Mouse (Mus musculus) urinary bladder, postnatal 14 days (tissue): Measurements from ENCODE around the gene Rtn3.
A peak's percentile ranks its signal among the peaks of the same experiment; 100 is the strongest.

ENCODE experiments used
- DNase-seq: peaks from one replicate; pipeline ENCODE4 v3.0.0; 2021; ENCODE audit warnings: low spot score

The Rtn3 gene

DNA sequence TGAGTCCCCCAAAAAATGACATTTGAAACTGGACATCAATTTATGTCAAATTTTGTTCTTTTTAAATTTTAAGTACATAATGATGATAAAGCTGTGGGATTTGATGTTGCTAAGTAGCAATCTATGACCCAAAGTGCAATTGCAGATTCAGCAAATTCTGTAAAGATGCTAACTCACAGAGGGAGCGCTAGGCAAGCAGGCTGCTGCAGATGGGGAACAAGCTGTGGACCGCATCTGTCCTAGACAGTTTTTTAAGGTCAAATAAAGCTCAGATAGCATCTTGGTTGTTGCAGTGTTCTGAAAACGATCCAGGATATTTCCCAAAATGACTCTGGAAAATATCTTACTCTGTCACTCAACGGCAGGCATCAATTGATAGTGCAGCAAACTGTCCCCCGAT, 995 bp upstream of the Rtn3 start:
- no peak for DNase-seq

DNA sequence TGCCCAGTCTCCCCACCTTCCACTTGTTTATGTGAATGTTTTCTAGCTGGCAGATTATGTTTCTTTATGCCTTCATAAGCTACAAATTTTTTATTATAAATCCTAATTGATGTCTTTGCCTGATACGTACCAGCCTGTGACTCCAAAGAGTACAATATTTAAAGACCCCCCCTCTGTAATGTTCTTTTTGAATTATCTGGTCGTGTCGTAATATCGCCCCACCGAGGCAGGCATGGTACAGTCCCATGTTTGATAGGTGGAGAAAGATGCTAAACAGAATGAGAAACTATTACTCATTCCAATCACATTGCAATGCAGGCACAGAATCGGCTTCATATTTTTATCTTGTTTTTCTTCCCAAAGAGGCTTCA, 416 bp upstream of the Rtn3 start:
- peak; percentile 36 for DNase-seq

DNA sequence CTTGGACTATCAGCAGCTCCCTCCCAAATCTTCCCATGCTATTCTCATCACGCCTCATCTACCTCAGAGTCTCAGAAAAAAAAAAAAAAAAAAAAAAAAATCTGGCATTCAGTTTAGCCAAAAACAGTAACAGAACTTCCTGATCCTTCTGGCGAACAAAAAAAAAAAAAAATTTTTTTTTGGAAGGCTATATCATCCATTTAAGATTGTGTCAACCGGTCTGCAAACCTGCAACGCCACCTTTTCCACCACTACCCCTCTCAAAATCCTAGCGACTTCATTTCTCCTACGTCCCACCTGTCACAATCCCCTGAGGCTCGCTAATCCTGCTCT, 849 bp downstream of the Rtn3 start:
- DNase-seq, result no peak

DNA sequence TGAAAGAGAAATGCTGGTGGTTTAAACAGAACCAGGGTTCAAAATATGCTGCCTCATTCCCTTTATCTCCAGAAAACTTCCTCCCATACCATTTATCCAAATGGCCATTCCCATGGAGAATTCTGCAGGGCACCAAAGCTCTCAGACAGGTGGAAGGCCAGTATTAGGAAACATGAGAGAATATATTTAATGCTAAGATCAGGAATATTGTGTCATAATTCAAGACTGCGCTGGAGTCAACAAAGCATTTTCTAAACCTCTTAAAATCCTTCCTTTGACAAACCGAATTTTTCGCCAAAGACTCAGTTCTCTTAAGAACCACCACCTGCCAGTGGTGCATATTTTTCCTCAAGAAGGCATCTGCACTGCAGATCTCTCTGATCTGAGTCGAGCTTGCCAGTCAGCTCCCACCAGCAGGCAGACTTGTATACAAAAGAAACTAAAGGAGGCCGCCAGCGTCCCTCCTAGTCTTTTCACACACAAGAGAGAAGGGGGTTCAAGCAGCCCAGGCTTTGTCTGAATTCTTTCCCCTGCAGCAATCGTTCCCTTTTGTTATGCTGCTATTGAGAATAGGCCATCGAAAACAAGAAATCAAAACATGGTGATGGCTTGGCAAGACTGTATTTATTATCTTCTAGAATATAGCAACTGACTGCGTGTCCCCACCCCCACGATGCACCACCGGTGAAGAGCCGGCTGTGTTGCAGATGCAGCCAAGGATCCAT, 1.4 kb downstream of the Rtn3 start:
- DNase-seq, result peak; percentile 26

DNA sequence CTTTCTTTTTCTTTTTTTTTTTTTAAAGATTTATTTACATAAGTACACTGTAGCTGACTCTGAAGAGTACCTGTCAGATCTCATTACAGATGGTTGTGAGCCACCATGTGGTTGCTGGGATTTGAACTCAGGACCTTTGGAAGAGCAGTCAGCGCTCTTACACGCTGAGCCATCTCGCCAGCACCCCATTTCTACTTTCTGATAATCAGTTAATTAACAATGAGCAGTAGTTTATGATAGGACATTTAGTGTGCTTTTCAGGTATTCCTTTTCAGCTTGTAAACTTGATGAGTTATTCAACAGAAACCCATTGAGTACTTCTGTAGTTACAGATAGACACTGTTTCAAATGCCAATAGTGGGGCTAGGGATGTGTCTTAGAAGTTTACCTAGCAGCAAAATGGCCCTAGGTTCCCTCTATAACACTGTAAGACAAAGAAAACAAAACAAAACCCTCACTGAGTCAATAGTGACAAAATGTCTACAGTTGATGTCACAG, 3.3 kb downstream of the Rtn3 start:
- DNase-seq, result no peak

DNA sequence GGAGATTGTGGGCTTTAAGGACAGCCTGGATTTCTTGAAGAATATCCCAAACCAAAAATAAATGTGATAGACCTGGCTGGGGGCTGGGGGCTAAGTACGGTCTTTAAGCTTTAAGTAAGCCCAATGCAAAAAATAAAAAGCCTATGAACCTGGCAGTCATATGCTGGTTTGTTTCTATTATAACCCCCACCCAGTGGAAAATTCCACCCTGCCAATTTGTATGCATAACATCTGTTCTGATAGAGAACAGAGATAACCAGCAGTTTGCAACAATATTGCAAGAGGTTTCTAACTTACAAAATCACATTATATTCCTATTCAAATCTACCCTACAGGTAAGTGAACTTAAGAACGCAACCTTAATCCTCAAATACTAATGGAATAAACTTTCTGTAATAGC, 12.4 kb downstream of the Rtn3 start:
- DNase-seq, result no peak

DNA sequence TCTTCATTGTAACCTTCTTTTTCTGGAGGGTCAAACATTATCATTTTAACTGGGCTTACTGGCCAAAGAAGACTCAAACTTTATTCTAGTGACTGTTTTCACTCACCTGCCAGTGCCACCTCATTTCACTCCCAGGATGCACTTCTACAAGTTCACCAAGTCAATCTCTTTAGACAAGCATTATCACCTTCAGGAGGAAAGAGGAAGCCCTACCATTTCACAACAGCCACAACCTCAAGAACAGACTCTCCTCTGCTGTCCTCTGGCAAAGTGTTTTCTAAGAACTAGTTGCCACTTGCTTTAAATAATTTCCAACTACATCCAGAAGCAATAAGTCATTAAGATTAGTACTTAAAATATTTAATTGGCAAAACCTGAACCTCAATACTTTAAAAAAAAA, 15.2 kb downstream of the Rtn3 start:
- DNase-seq, result no peak

DNA sequence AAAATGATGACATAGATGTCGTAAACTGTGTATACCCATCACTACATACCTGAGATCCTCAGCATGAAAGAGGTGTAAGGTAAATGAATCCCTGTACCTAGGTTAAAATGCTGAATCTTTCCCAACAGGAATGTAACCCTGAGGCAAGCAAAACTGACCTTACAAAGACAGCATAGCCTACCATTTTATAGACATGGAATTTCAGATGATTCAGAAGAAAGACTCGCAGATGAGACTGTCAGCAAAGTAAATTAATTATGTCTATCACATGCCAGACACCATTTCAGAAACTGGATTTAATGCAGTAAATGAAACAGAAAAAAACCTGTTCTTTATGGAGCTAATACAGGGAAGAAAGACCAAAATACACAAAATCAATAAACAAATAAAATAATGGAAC, 23.7 kb downstream of the Rtn3 start:
- no peak for DNase-seq

DNA sequence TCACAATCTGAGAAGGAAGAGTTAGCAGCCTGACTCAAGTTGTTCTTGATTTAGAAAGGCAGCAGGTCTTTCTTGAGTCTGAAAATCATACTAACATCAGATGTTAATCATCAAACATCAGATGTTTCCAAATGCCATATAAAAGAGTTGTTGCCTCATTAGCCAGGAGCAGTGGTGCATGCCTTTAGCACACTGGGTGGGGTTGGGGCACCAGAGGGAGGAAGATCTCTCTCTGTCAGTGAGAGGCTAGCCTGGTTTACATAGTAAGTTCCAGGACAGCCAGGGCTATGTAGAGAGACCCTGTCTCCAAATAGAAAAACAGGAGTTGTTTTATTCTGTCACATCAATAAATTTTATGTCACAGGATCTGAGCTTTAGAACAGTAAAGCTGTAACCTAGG, 24.2 kb downstream of the Rtn3 start:
- no peak for DNase-seq

DNA sequence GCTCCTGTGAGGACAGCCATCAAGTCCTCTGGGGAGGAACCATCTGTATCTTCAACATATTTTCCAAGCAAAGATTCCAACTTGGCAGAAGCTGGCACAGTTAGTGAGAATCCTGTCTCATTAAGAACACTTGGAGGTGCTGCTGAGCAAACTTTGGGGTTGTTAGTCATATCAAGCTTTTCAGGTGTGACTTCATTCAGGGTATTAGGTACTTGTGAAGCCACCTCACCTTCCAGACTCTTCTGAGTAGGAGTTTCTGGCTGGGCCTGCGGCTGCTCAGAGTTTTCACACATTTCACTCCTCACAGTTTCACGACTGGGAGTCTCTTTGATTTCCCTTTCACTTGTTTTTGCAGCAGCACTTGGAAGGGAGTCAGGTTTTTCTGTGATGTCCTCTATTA, 26.3 kb downstream of the Rtn3 start:
- no peak for DNase-seq

DNA sequence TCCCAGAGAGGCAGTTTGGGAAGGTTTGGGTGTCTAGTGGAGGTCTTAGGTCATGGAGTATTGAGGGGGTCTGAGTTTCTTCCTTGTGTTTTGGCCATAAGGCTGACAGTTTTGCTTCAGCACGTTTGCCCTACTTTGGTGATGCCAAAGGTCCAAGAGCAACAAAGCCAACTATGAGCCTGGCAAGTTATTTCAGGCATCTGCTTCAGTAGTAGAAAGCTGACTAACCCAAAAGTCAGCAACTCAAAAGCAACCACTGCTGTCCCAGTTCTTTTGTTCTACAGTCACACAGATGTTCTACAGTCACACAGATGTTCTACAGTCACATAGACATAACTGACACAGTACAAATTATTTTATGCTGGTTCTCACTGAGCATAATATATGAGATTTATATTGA, 37.5 kb downstream of the Rtn3 start:
- DNase-seq, result no peak

DNA sequence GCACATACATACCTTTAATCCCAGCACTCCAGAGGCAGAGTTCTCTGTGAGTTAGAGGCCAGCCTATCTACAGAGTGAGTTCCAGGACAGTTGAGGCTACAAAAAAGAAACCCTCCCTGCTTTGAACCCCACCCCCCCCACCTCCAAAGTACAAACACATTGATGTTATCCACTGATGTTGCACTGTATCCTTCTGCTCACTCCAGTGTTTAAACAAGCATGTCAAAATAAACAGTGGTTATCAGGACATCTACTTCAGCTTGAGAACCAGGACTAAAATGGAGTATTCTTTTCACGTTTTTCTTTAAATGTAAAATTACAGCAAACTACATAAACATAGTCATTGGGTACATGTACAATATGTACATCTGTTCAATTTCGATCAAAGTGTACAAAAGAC, 38.0 kb downstream of the Rtn3 start:
- DNase-seq, result no peak

DNA sequence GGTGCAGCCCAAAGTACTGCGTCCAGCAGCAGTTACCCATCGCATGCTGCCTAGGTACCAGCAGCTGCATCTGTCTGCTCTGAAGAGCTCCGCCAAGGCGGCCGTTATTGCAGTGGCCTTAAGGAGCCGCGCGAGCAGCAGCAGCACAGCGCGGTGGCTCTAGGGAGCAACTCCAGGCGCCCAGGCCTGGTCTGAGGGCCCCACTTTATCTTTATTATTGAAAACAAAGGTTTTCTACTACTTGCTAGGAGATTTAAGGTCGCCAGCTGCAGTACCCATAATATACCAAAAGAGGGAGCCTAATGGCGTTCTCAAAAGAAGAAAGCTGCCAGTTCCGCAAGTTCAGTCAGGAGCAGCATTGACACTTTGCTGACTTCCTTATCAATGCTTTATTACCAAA, 41.6 kb downstream of the Rtn3 start:
- DNase-seq, result peak; percentile 68

DNA sequence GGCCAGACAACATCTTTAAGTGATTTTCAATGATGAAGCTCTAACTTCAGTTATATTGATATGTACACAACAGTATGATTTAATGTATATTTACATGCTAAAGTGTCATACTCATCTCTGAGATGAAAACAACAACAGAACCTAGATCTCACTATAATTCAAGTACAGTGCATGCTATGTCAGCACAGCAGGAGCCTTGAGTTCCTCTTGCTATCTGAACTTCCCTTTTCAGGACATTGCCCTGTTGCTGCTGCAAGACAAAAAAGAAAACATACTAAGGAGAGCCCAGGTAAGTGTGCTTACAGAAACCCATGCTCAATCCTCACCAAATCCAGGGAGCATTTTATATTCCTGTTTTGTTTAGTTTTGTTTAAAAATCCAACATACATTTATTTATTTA, 44.8 kb downstream of the Rtn3 start:
- no peak for DNase-seq

DNA sequence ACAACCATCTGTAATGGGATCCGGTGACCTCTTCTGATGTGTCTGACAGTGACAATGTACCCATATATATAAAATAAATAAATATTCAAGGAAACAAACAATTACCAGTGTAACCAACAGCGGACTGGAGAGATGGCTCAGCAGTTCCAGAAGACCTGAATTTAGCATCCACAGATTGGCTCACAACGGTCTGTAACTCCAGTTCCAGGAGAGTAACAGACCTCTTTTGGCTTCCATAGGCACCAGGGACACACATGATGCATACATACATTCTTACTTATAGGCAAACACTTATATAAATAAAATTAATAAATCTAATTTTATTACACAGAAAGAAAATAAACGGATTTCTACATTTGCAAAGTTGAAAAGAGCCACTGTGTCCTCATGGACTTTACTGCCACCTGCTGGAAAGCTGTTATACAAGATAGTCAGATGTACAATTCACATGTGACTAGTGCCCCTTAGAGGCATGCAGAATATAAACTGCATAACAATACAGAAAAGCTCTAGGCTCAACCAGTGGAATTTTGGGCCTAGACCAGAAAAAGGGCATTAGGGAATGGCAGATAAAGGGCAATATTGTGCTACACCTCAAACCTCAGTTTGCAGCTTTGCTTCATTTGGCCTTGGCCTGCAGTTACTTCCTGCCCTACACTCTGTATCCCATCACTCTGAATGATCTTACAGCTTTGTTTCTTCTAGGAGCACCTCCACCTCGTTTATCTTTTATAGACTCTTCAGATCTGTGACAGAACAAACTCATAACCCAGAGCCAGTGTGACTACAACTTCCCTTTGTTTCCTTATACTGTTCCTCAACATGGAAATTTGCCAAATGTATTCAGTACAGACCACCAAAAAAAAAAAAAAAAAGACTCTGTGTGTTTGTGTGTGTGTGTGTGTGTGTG, 46.8 kb downstream of the Rtn3 start:
- DNase-seq, result peak; percentile 56

DNA sequence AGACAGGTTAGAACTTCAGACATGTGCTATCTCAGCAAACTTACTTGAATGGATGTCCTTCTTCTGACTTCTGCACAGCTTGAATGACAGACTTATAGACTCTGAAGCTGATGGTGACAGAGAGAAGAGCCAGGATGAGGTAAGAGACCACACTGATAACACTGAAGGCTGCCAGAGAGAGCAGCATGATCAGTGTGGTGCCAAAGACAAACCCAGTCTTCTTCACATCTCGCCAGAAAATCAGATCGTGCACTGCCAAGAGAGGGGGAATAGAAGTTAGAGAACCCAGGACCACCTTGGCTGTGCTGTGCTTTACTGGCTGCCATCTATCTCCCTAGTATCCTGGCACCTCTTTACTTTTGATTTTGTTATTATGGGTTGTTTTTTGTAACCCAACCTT, 48.2 kb downstream of the Rtn3 start:
- DNase-seq, result no peak

DNA sequence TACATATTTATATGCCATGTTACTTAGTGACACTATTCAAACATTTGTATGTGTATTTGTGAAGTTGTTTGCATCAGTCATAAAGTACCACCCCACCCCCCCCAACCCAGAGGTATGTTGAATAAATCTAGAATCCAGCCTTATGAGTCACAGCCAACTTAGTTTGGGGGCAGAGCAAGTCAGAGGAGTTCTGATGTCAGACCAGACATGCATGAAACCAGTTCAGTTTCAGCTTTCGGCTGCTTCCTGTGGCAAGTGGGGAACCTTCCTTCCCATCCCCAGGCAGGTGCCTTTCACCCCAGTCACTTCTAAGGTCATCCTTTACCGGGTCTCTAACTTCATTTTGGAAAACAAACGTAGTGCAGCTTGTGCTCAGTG, 57.7 kb downstream of the Rtn3 start:
- DNase-seq, result no peak

DNA sequence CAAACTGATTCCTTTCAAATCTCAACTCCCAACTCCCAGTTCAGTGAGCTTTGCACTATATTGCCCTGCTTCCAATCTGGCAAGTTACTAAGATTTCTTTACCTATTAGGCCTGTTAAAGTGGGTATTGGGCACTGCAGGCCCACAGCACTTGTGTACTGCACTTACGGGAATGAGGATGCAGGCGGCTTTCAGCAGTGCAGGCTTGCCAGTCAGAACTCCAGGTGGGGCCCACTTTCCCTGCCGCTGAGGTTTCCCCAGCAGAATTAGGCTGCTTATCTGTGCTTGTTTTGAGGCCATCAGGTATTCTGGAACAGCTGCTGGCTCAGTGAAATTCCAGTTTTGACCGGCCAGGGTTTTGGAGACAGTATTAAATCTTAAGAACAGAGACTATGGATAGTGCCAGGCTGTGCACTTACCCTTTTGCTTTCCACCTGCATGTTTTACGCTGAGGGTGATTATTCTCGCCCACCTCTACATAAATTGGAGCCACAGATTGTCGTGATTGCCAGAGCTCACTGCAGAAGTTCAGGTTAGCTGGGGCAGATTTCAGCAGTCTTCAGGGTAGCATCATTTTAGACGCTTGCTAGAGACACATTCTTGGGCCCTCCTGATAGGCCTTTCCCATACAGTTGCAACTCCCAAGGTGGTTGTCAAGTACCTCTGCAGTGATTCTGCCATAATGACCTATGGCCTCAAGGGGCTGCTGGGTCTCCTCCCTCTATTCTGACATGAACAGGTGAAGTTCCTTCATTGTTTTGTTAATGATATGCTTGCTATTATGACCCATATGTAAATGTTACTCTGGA, 58.3 kb downstream of the Rtn3 start:
- DNase-seq, result no peak

DNA sequence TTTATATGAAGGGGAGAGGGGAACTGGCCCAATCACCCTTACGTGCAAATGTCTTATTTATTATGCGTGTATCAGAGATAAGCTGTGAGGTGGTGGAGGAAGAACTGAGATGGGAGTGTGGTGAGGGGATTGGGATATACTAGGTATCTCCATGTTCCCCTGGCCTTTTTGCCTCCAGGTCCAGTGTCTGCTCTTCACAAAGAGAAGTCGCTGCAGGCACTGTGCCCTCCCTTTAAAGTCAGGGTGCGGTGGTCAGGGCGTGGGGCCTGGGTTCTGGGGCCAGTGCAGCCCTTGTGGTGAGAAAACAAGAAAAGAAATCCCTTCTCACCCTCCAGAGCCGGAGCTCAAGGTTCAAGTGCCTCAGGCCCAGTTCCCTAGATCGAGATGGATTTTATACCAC, 59.0 kb downstream of the Rtn3 start:
- DNase-seq, result no peak

DNA sequence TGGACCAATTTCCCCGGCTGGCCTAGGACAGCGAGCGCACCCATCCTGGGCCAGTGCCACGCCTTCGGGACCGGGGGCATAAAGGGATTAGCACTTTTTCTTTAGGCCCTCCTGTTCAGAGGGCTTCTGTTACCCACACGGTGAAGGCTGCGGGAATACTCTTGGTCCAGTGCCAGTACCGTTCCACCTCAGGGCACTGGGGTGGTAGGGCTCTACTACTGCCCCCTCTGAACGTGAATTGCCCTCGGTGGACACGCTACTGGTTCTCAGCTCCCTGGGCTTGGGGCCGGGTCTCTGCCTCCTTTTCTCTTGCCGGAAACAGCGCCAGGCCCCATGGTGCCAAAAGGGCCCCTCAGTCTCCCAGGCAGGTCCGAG, 59.4 kb downstream of the Rtn3 start:
- no peak for DNase-seq

DNA sequence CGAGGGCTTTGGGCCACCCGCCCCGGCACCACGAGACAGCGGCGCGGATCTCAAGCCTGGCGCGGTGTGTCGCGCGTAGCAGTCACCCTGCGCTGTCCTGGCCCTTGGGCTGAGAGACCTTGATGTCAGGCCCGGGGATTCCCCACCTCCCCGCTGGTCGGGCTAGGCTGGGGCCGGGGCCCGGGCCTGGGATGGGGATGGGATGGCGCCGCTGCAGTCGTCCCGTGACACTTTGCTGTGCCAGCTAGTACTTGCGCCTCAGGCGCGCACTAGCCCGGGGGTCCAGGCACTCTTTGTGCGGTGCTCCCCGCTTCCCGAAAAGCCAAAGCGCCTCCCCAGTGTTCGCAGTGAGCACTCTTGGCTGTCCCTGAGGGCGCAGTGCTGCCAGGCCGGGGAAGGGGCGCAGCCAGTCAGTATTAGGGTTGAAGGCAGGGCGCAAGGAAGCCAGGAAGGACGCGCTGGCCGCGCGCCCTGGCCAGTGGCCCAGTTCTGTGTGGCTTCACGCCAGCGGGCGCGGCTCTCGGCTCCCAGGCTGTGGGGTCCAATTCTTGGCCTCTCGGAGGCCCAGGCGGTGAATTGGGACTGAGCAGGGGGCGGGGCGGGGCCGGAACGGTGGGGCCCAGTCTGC, 59.9 kb downstream of the Rtn3 start:
- DNase-seq, result peak; percentile 81

DNA sequence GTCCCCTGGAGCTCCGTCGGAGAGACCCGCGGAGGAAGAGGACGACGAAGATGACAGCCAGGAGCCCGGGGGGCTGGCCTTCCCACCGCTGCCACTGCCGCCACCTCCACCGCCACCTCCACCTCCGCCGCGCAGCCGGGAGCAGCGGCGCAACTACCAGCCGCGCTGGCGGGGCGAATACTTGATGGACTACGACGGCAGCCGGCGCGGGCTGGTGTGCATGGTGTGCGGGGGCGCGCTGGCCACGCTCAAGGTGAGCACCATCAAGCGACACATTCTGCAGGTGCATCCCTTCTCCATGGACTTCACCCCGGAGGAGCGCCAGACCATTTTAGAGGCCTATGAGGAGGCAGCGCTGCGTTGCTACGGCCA, 60.4 kb downstream of the Rtn3 start:
- DNase-seq, result no peak
